Mouse (Mus musculus): ENCODE results near the gene Mvb12a.
A peak's percentile ranks its signal among the peaks of the same experiment; 100 is the strongest.

The Mvb12a gene

DNA sequence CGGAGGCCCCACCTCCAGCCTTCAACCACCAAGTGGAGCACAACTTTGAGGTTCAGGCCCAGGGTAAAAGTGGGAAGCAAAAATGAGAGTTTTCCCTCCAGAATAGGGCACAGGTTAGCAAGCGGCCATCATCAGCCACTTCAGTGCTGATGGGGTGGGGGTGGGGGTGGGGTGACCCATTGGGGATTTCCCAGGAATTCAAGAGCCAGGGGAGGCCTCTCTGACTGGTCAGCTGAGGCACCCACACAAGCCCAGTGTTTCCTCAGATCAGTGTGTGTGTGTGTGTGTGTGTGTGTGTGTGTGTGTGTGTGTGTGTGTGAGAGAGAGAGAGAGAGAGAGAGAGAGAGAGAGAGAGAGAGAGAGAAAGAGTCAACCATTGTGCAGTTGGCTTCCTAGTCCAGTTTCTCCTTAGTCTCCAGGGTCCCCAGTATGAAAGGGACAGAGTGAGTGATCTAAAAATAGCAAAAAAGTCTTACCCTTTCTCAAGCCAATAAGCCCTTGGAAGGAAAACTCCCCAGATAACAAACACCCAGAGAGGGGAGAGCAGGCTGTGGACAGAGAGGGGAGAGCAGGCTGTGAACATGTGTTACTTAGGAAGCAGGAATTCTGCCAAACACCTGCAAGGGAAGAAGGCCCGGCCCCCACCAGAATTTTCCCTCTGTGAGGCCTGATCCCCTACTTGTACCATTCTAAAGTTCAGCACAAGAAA lies 15.4 kb upstream of the Mvb12a start:
- DNase-seq = no peak

- no peak for DNase-seq
These were observed 14.2 kb upstream of the Mvb12a start for GRCm38 (mm10) chr8:71528362-71529073.

DNA sequence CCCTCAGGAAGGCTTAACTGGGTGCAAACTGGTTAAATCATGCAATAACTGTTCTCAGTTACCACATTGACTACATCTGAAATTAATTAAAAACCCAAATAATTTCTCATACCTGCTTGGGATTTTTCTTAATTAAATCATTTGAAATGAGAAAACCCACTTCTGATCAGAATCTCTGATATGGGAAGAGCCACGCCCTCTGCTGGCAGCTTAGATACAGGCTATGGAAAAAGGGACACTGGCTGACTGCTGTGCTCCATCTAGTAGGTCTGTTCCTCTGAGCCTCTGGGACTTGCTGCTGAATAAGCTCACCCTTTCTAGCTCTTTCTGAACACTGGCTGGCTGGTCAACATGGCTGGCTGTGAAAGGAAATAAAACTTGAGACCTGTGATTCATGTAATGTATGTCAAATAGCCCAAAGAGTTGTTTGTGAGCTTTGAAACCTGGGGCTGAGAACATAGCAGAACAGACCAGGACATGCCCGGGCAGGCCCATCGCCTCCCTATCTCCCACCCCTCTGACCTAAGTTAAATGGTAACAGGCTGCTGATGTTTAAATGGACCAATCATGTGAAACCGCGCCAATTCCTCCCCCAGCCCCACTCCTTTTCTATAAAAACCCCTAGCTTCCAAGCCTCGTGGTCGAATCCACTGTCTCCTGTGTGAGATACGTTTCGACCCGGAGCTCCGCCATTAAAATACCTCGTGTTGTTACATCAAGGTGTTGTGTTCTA lies 11.8 kb upstream of the Mvb12a start:
- DNase-seq = peak; percentile 40

DNA sequence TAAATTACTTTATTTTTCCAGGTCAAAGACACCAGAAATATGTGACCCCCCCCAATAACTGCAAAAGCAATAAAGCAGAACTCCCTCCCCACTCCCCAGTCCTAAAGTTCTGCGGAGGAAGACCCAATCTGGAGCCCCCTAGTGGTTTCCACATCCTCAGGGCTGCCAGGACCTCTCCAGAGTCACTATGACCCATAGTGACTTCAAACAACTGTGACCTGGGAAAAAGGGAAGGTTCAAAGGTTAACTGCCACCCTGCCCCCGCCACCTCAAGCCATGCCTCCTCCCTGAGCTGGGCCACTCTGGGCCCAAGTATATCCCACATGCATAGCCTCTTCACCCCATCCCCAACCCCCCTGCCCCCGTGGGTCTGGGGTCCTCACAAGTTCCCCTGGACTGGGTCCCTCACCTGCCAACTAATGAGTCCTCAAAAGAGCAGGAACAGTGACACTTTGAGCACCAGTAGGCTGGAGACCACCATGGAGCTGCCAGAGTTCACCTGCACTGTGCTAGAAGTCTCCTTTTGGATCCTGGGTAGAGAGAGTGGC lies 8.4 kb upstream of the Mvb12a start:
- DNase-seq = no peak

DNA sequence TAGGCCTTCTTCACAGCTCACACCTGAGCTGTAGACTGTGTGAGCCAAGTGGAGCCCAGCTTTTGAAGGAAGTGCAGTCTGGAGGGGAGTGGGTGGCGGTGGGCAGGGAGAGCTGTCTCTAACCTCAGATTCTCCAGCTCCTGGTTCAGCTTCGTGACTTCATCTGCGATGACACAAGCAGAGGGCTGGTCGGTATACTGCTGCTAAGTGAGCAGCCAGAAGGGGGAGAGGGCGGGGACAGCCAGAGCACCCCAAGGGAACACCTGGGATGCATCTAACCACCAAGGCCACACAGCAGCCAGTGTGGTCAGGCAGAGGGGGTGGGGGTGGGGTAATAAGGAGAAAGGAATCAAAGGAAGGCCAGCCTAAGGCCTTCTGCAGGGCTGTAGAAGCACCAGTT lies 7.1 kb upstream of the Mvb12a start:
- DNase-seq = no peak

- peak; percentile 34 for DNase-seq
These were observed 5.5 kb upstream of the Mvb12a start, which contains the start of gene Bst2 for GRCm38 (mm10) chr8:71537028-71537867. Gene Bst2, minus strand, starts transcription at chr8:71537456.

GRCm38 (mm10) chr8:71543755-71544154 lies 1.0 kb downstream of the Mvb12a start:
- DNase-seq = no peak

DNA sequence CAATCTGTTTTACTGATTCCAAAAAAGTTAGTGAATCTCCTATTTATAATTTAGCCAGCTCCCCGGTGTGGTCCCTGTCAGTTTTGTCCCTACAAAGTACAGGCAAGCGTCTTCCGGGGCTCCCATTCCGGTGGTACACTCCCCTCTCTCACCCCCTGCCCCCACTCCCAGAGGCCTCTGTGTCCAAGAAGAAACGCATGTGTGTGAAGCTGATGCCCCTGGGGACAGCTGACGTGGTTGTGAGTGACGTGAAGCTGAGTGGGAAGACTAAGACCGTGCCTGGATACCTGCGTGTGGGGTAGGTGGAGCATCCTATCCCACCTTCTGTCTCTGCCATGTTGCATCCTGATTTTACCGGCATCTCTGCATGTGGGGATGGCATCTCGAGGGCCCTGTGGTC lies 2.3 kb downstream of the Mvb12a start:
- no peak for DNase-seq

GRCm38 (mm10) chr8:71547590-71547989 lies 4.9 kb downstream of the Mvb12a start:
- no peak for DNase-seq

- DNase-seq = no peak
These were observed 8.0 kb downstream of the Mvb12a start for GRCm38 (mm10) chr8:71550754-71551153.

- DNase-seq = no peak
These were observed 10.0 kb downstream of the Mvb12a start for GRCm38 (mm10) chr8:71552770-71553169.

GRCm38 (mm10) chr8:71554001-71554400 lies 11.3 kb downstream of the Mvb12a start:
- no peak for DNase-seq

DNA sequence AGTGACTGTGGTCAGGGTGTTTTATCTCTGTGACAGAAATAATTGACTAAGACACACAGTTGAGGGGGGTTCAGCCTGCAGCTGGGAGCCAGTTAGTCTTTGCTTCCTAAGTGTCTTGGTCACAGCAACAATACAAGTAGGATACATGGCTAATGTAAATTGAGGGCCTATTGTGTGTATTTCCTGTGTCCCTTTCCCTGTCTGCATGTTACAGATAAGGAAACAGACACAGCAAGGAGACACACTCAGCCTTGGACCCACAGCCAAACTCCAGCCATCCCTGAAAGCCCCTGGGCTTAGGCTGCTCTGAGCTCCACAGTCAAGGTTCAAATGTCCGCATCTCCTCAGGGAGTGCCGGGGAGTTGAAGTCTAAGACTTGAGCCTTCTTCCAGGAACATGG lies 11.9 kb downstream of the Mvb12a start:
- no peak for DNase-seq

- DNase-seq = no peak
These were observed 15.6 kb downstream of the Mvb12a start, which contains the start of gene Tmem221 for GRCm38 (mm10) chr8:71558071-71558957. Gene Tmem221, minus strand, starts transcription at chr8:71558871.

DNA sequence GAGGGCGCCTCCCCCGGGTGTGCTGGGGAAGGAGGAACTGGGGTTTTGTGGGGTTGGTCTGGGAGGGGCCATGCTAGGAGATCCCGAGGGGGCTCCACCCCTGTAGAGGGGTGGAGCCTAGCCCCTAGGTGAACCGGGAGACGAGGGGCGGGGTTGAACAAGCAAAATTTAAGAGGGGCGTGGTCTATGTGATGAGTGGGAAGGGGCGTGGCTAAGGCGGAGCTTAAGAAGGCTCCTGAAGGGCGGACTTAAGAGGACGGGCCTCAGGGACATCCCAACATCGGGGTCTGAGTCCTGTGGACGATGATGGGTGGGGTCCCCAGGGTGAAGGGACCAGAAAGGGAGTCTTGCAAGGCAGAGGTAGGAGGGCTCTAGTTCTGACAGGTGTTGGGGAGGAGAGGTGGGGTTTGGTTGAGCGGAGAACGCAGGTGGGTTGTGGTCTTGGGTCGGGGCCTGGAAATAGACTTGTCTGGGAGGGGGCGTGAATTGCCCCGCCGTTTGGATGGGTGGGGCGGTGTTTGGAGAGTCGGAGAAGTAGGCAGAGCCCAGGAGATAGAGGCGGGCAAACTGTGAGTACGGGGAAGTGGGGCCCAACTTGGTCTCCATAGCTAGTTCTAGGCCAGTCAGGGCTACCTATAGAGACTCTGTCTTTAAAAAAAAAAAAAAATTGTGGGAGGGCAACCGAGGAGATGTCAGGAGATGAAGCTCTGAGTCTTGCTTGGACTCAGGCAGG lies 16.4 kb downstream of the Mvb12a start:
- no peak for DNase-seq

DNA sequence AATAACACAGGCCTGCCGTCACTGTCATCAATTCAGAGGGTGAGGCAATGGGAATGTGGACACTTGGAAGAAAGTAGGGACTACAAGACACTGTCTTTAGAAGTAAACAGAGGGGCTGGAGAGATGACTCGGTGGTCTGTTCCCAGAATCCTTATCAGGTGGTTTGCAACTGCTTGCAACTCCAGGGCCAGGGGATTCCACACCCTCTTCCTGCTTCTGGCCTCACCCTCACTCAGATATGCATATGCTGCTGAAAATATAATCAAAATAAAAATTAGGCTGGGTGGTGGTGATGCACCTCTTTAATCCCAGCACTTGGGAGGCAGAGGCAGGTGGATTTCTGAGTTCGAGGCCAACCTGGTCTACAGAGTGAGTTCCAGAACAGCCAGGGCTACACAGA lies 17.3 kb downstream of the Mvb12a start:
- no peak for DNase-seq

GRCm38 (mm10) chr8:71560765-71561164 lies 18.0 kb downstream of the Mvb12a start:
- no peak for DNase-seq

GRCm38 (mm10) chr8:71561401-71561800 lies 18.7 kb downstream of the Mvb12a start:
- DNase-seq = peak; percentile 64

DNA sequence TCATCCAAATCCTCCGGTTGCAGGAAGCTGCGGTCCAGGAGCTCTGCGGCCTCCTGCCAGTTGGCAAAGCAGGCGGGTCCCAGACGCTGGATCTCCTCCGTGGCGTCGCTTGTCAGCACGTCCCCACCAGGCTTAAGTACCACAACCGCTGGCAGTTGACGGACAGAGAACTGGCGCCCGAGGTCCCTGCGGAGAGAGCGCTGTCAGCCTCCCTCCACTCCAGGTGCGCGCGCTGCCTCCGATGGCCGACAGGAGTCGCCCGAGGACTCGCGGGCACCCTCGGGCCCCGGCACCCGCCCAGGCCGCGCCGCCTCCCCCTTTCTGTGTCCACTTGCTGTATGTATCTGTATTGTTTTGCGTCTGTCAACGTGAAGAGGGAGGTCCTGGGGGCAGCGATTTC lies 20.0 kb downstream of the Mvb12a start:
- DNase-seq = peak; percentile 74

DNA sequence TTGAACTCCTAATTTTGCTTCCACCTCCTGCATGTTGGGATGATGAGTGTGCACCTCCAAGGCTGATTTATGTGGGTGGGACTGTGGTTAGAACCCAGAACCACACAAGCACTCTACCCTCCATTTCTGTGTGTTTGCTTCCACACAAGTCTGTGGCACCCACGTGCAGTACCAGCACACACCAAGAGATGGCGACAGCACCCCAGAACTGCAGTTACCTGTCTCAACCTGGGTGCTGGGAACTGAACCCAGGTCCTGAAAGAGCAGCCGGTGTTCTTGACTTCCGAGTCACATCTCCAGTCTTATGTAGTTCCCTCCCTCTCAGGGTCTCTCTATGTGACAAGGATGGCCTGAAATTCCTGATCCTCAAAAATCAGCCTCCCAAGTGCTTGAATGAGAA lies 21.3 kb downstream of the Mvb12a start:
- no peak for DNase-seq

- DNase-seq = no peak
These were observed 23.8 kb downstream of the Mvb12a start, which contains the start of gene Nxnl1 for GRCm38 (mm10) chr8:71566501-71566900. Gene Nxnl1, minus strand, starts transcription at chr8:71566601.
